ENCODE assay signal across 21 mouse cellular contexts in the genomic region with DNA sequence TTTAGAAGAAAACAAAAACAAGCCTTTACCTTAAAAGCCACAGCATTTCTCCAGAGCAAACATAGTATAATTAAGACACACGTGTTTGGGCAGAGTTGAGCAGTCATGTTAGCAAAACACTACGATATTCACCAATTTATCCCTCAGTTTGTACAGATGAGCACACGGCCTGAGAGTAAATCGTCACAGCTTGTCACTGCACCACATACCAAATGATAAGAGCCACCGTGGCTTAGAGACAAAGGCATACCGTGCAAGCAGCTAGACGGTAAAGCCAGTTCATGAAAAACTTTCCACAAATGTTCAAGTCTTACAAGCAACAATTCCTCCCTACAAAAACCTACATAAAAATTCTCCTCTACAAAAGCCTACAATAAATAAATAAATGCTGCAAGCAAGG. TPM values are rescaled to one million over a fixed set of nuclear protein-coding genes. Genes with fewer than 3 reads are reported as not detected.
DNase-seq lines count a peak whose midpoint lies in the region; ATAC-seq lines count a peak whose summit lies in the region.
"Had no signal": no experiment of that assay in that cellular context is flagged by ENCODE, and none has a peak within 500 bp of the region (broad histone marks: within the 10 kb centered on the region; RNA-seq: fewer than 3 reads in every experiment).

No protein-coding gene starts in this region.

- ATAC-seq in megakaryocyte-erythroid progenitor cell, adult 5-6 weeks (replicated peaks; ENCODE audit: low FRiP score, low TSS enrichment, poor library complexity, severe bottlenecking): peak; percentile 70; the same call in 1 of the 2 replicates
- ATAC-seq: activated CD4-positive, CD25-positive, alpha-beta regulatory T cell, adult 4 months; CD4-positive, CD25-positive, alpha-beta regulatory T cell, adult 4 months; forebrain, embryonic 13.5 days; forebrain, embryonic 15.5 days; forebrain, postnatal 0 days; Patski had no signal

- H3K27ac ChIP-seq in brown adipose tissue, adult 24 weeks (replicated peaks; ENCODE audit: low read depth, low read length): peak overlapping the region; percentile 26; the same call in 1 of the 2 replicates
- H3K27ac ChIP-seq: embryonic facial prominence, embryonic 10.5 days; embryonic facial prominence, embryonic 12.5 days; forebrain, embryonic 13.5 days; forebrain, embryonic 15.5 days had no signal

- peaks cover 15% of the 10 kb centered on the region for H3K4me1 ChIP-seq in brown adipose tissue, adult 24 weeks (ENCODE audit: control insufficient read depth, insufficient read depth, insufficient read length, low read length)
- H3K4me1 ChIP-seq: embryonic facial prominence, embryonic 10.5 days; forebrain, embryonic 13.5 days; forebrain, embryonic 15.5 days had no signal

- peak; percentile 18 for DNase-seq in heart, adult 11 months
- no peak for DNase-seq in heart, adult 18-20 months
- DNase-seq in gastrocnemius, adult 18-20 months (ENCODE audit: low spot score): no peak
- DNase-seq: adrenal gland, postnatal 10 days; adrenal gland, postnatal 25 days; B cell, adult 2 months; cerebellum, adult 11-12 months; cerebellum, adult 2 months; cerebellum, adult 9-10 months; cerebellum, postnatal 10 days; cerebellum, postnatal 25 days; forebrain, postnatal 0 days had no signal

- H3K4me3 ChIP-seq in brown adipose tissue, adult 24 weeks (ENCODE audit: insufficient read depth, low read depth, low read length): no peak overlapping the region
- H3K4me3 ChIP-seq: embryonic facial prominence, embryonic 10.5 days; embryonic facial prominence, embryonic 12.5 days; forebrain, embryonic 13.5 days; forebrain, embryonic 15.5 days had no signal

RNA-seq across cellular contexts. Expression of a gene that starts 57.2 kb away (rescaled TPM):
- total RNA-seq in heart, adult 18-20 months (2021): 10 to 100 TPM; 15.8 to 17.9 TPM
- polyA plus RNA-seq in brown adipose tissue, adult 24 weeks (2012; ENCODE audit: insufficient read depth, insufficient read length, missing spikeins): 21.5 and 22.3 TPM in 2 replicates
- total RNA-seq in megakaryocyte-erythroid progenitor cell, adult 5-6 weeks (2014; fragmentation: Nextera tagmentation): 4.5 and 5.8 TPM in 2 replicates
- total RNA-seq in megakaryocyte-erythroid progenitor cell, adult 5-6 weeks (2017): 4.2 and 5.7 TPM in 2 replicates
- total RNA-seq in gastrocnemius, adult 18-20 months (2021): 1 to 10 TPM; 7.1 to 7.4 TPM
